Mouse (Mus musculus): Measurements from ENCODE around the gene A730061H03Rik. TPM values are rescaled to one million over a fixed set of nuclear protein-coding genes. Genes with fewer than 3 reads are reported as not detected.

Gene A730061H03Rik
- total and polyA plus RNA-seq, 2 experiments, result 0.42 TPM; not detected in 1

- peak; percentile 63 for DNase-seq (ENCODE audit: extremely low read depth, low read depth, low spot score)
- Histone ChIP-seq H3K36me3 (ENCODE audit: control insufficient read depth, insufficient read depth, low read length) (peaks cover 10% of the 10 kb centered on the region; the same call in 1 of the 2 replicates), H3K4me1 (ENCODE audit: control insufficient read depth, insufficient read depth, low read length) (peaks cover 2% of the 10 kb centered on the region), H3K79me2 (ENCODE audit: control insufficient read depth, insufficient read depth, low read length) (0 out of 2 replicates have a peak, but pooled peaks cover 9% of the 10 kb centered on the region), H3K27ac (replicated peaks; ENCODE audit: insufficient read depth, low read depth, low read length) (peak overlapping the region; percentile 89), H3K27me3 (ENCODE audit: control insufficient read depth, insufficient read depth, low read length) (no peaks in the 10 kb centered on the region), H3K4me3 (ENCODE audit: insufficient read depth, low read depth, low read length) (peak overlapping the region; percentile 81), H3K9ac (ENCODE audit: low read depth, low read length) (peak overlapping the region; percentile 89)
- 10% methylated on average over 6 of the region's 6 CpGs for WGBS
- TF ChIP-seq CTCF (IDR thresholded peaks at IDR 0.05; ENCODE audit: low read depth, low read length), result no peak
- TF ChIP-seq POLR2A (IDR thresholded peaks at IDR 0.05; ENCODE audit: extremely low read depth, insufficient read depth, low read length), result no peak
Measured at GRCm38 (mm10) chr14:55578668-55579269, 18.6 kb upstream of the A730061H03Rik start.

- TF ChIP-seq POLR2A (IDR thresholded peaks at IDR 0.05; ENCODE audit: extremely low read depth, insufficient read depth, low read length) (peak; percentile 60; the same call in 1 of the 2 replicates), CTCF (IDR thresholded peaks at IDR 0.05; ENCODE audit: low read depth, low read length) (no peak)
- peaks cover 10% of the 10 kb centered on the region; the same call in 1 of the 2 replicates for H3K36me3 ChIP-seq (ENCODE audit: control insufficient read depth, insufficient read depth, low read length)
- no peaks in the 10 kb centered on the region for H3K27me3 ChIP-seq (ENCODE audit: control insufficient read depth, insufficient read depth, low read length)
- 0 out of 2 replicates have a peak, but pooled peaks cover 9% of the 10 kb centered on the region for H3K79me2 ChIP-seq (ENCODE audit: control insufficient read depth, insufficient read depth, low read length)
- peaks cover 2% of the 10 kb centered on the region for H3K4me1 ChIP-seq (ENCODE audit: control insufficient read depth, insufficient read depth, low read length)
- DNase-seq (ENCODE audit: extremely low read depth, low read depth, low spot score), result peak; percentile 84
- peak within 1 kb of the TSS; percentile 89 for H3K27ac ChIP-seq (replicated peaks; ENCODE audit: insufficient read depth, low read depth, low read length)
- peak within 1 kb of the TSS; percentile 81 for H3K4me3 ChIP-seq (ENCODE audit: insufficient read depth, low read depth, low read length)
- under 1% methylated on average over 32 of the region's 32 CpGs for WGBS
- peak within 1 kb of the TSS; percentile 89 for H3K9ac ChIP-seq (ENCODE audit: low read depth, low read length)
Measured at GRCm38 (mm10) chr14:55577871-55578667, 17.9 kb upstream of the A730061H03Rik start, which contains the start of gene Psme1. Gene Psme1, plus strand, starts transcription at chr14:55578123.

GRCm38 (mm10) chr14:55576376-55576775, 16.2 kb upstream of the A730061H03Rik start:
- no peak for TF ChIP-seq POLR2A (IDR thresholded peaks at IDR 0.05; ENCODE audit: extremely low read depth, insufficient read depth, low read length)
- TF ChIP-seq CTCF (IDR thresholded peaks at IDR 0.05; ENCODE audit: low read depth, low read length), result no peak
- WGBS, result 86% methylated on average over 16 of the region's 16 CpGs
- Histone ChIP-seq H3K79me2 (ENCODE audit: control insufficient read depth, insufficient read depth, low read length) (0 out of 2 replicates have a peak, but pooled peaks cover 9% of the 10 kb centered on the region), H3K4me1 (ENCODE audit: control insufficient read depth, insufficient read depth, low read length) (peaks cover 2% of the 10 kb centered on the region), H3K36me3 (ENCODE audit: control insufficient read depth, insufficient read depth, low read length) (peaks cover 7% of the 10 kb centered on the region; the same call in 1 of the 2 replicates), H3K4me3 (ENCODE audit: insufficient read depth, low read depth, low read length) (peak overlapping the region; percentile 37; the same call in 1 of the 2 replicates), H3K27me3 (ENCODE audit: control insufficient read depth, insufficient read depth, low read length) (no peaks in the 10 kb centered on the region), H3K9ac (ENCODE audit: low read depth, low read length) (peak overlapping the region; percentile 17; the same call in 1 of the 2 replicates), H3K27ac (replicated peaks; ENCODE audit: insufficient read depth, low read depth, low read length) (peak overlapping the region; percentile 85; the same call in 1 of the 2 replicates)
- no peak for DNase-seq (ENCODE audit: extremely low read depth, low read depth, low spot score)

- Histone ChIP-seq H3K27me3 (ENCODE audit: control insufficient read depth, insufficient read depth, low read length) (no peaks in the 10 kb centered on the region), H3K4me3 (ENCODE audit: insufficient read depth, low read depth, low read length) (peak overlapping the region; percentile 45), H3K4me1 (ENCODE audit: control insufficient read depth, insufficient read depth, low read length) (peaks cover 2% of the 10 kb centered on the region), H3K9ac (ENCODE audit: low read depth, low read length) (peak overlapping the region; percentile 49), H3K36me3 (ENCODE audit: control insufficient read depth, insufficient read depth, low read length) (peaks cover 5% of the 10 kb centered on the region; the same call in 1 of the 2 replicates), H3K27ac (replicated peaks; ENCODE audit: insufficient read depth, low read depth, low read length) (peak overlapping the region; percentile 85), H3K79me2 (ENCODE audit: control insufficient read depth, insufficient read depth, low read length) (0 out of 2 replicates have a peak, but pooled peaks cover 9% of the 10 kb centered on the region)
- WGBS, result 49% methylated on average over 13 of the region's 13 CpGs
- peak; percentile 69 for DNase-seq (ENCODE audit: extremely low read depth, low read depth, low spot score)
- TF ChIP-seq POLR2A (IDR thresholded peaks at IDR 0.05; ENCODE audit: extremely low read depth, insufficient read depth, low read length), result no peak
- no peak for TF ChIP-seq CTCF (IDR thresholded peaks at IDR 0.05; ENCODE audit: low read depth, low read length)
Measured at GRCm38 (mm10) chr14:55575711-55576110, 15.5 kb upstream of the A730061H03Rik start.

- Histone ChIP-seq H3K36me3 (ENCODE audit: control insufficient read depth, insufficient read depth, low read length) (peaks cover under 1% of the 10 kb centered on the region; the same call in 1 of the 2 replicates), H3K27ac (replicated peaks; ENCODE audit: insufficient read depth, low read depth, low read length) (peak within 1 kb of the TSS; percentile 85), H3K4me1 (ENCODE audit: control insufficient read depth, insufficient read depth, low read length) (peaks cover 2% of the 10 kb centered on the region), H3K27me3 (ENCODE audit: control insufficient read depth, insufficient read depth, low read length) (no peaks in the 10 kb centered on the region), H3K9ac (ENCODE audit: low read depth, low read length) (peak within 1 kb of the TSS; percentile 49), H3K4me3 (ENCODE audit: insufficient read depth, low read depth, low read length) (peak within 1 kb of the TSS; percentile 45), H3K79me2 (ENCODE audit: control insufficient read depth, insufficient read depth, low read length) (0 out of 2 replicates have a peak, but pooled peaks cover 8% of the 10 kb centered on the region)
- no peak for TF ChIP-seq CTCF (IDR thresholded peaks at IDR 0.05; ENCODE audit: low read depth, low read length)
- TF ChIP-seq POLR2A (IDR thresholded peaks at IDR 0.05; ENCODE audit: extremely low read depth, insufficient read depth, low read length), result no peak
- WGBS, result 47% methylated on average over 8 of the region's 8 CpGs
- peak; percentile 45 for DNase-seq (ENCODE audit: extremely low read depth, low read depth, low spot score)
Measured at GRCm38 (mm10) chr14:55575302-55575701, 15.1 kb upstream of the A730061H03Rik start, which contains the start of gene Fitm1. Gene Fitm1, plus strand, starts transcription at chr14:55575617.

All from liver, adult 2 months (tissue).